Mouse (Mus musculus) lung, embryonic 15.5 days (tissue): Measurements from ENCODE around the gene Olfr649. TPM values are rescaled to one million over a fixed set of nuclear protein-coding genes. Genes with fewer than 3 reads are reported as not detected.

ENCODE experiments used
- ATAC-seq: fragments of 200-750 bp; cut with Nextera tagmentation; 2 replicates; pipeline ENCODE4 v1.8.0; 2017; ENCODE audit warnings: moderate number of reproducible peaks, borderline replicate concordance; ENCODE audit not compliant: low FRiP score, low TSS enrichment; ENCODE audit errors: extremely low read depth
- H3K27ac ChIP-seq: fragments of 300-500 bp; sonication (generic); 2 replicates; pipeline ENCODE4 v1.5.1; 2015; ENCODE audit warnings: moderate library complexity, mild to moderate bottlenecking, inconsistent platforms
- H3K27me3 ChIP-seq: fragments of 300-500 bp; sonication (generic); 2 replicates; pipeline ENCODE4 v1.6.1; 2015; ENCODE audit warnings: inconsistent platforms
- H3K36me3 ChIP-seq: fragments of 300-500 bp; sonication (generic); 2 replicates; pipeline ENCODE4 v1.6.1; 2015; ENCODE audit warnings: inconsistent platforms
- H3K4me1 ChIP-seq: fragments of 300-500 bp; sonication (generic); 2 replicates; pipeline ENCODE4 v1.6.1; 2015; ENCODE audit warnings: inconsistent platforms
- H3K4me2 ChIP-seq: fragments of 300-500 bp; sonication (generic); 2 replicates; pipeline ENCODE4 v1.6.1; 2015; ENCODE audit warnings: inconsistent platforms, mild to moderate bottlenecking, moderate library complexity
- H3K4me3 ChIP-seq: fragments of 300-500 bp; sonication (generic); 2 replicates; pipeline ENCODE4 v1.5.1; 2015; ENCODE audit warnings: mild to moderate bottlenecking, inconsistent platforms
- H3K9ac ChIP-seq: fragments of 300-500 bp; sonication (generic); 2 replicates; pipeline ENCODE4 v1.6.1; 2015; ENCODE audit warnings: inconsistent platforms
- H3K9me3 ChIP-seq: fragments of 300-500 bp; sonication (generic); 2 replicates; pipeline ENCODE4 v1.6.1; 2016; ENCODE audit warnings: inconsistent platforms
- WGBS: fragments of 180-500 bp; shearing (Covaris S2); methylation state at CpG from one replicate; pipeline ENCODE4 v1.1.7; 2015; 5-methylcytosine and 5-hydroxymethylcytosine counted together
- polyA plus RNA-seq: library from polyadenylated mRNA; unstranded; fragments of >200 nt; fragmentation: Nextera tagmentation; extraction: Ambion mirVana; gene quantifications from 2 replicates; pipeline ENCODE4 v1.2.1, GENCODE M21; 2015

Olfr649 gene
- polyA plus RNA-seq, 1 experiment from 2014 or later, result not detected

DNA sequence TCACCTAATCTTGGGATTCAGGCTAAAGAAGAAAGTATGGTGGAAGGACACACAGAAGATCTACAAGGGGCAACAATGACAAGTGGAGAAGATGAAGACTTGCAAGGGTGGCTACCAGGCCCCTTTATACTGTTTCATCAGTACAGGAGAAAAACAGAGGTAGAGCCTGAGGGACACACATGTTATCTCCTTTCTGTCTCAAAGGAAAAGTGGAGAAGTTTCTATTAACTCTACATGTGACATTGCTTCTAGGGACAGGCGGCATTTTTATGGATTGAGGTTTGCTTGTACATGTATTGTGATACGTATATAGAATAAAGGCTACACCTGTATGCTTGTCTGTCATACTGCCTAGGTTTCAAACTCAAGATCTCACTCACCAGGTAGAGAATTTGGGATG, 12.5 kb downstream of the Olfr649 start, which contains the start of gene Olfr648:
Gene Olfr648 (minus strand): TSS at position 101 of the 400 bp plus-strand sequence.
- Histone ChIP-seq H3K4me1 (no peaks in the 10 kb centered on the region), H3K36me3 (no peaks in the 10 kb centered on the region), H3K9me3 (no peaks in the 10 kb centered on the region), H3K4me2 (no peak within 1 kb of the TSS), H3K4me3 (no peak within 1 kb of the TSS), H3K9ac (no peak within 1 kb of the TSS), H3K27ac (no peak within 1 kb of the TSS), H3K27me3 (no peaks in the 10 kb centered on the region)
- WGBS, result 84% methylated on average over 2 of the region's 2 CpGs
- ATAC-seq, result no peak

GRCm38 (mm10) chr7:104179074-104179473, 16.7 kb downstream of the Olfr649 start:
- no peak for ATAC-seq
- WGBS, result 82% methylated on average over 1 of the region's 1 CpGs
- no peak overlapping the region for H3K27ac ChIP-seq
- H3K36me3 ChIP-seq, result no peaks in the 10 kb centered on the region
- H3K9me3 ChIP-seq, result no peaks in the 10 kb centered on the region
- H3K4me3 ChIP-seq, result no peak overlapping the region
- no peak overlapping the region for H3K9ac ChIP-seq
- no peaks in the 10 kb centered on the region for H3K27me3 ChIP-seq
- H3K4me2 ChIP-seq, result no peak overlapping the region
- no peaks in the 10 kb centered on the region for H3K4me1 ChIP-seq

GRCm38 (mm10) chr7:104178422-104179054, 17.2 kb downstream of the Olfr649 start:
- no peak for ATAC-seq
- Histone ChIP-seq H3K4me1 (no peaks in the 10 kb centered on the region), H3K36me3 (no peaks in the 10 kb centered on the region), H3K4me2 (no peak overlapping the region), H3K9me3 (no peaks in the 10 kb centered on the region), H3K27me3 (no peaks in the 10 kb centered on the region), H3K27ac (no peak overlapping the region), H3K4me3 (no peak overlapping the region), H3K9ac (no peak overlapping the region)
- 62% methylated on average over 5 of the region's 5 CpGs for WGBS

DNA sequence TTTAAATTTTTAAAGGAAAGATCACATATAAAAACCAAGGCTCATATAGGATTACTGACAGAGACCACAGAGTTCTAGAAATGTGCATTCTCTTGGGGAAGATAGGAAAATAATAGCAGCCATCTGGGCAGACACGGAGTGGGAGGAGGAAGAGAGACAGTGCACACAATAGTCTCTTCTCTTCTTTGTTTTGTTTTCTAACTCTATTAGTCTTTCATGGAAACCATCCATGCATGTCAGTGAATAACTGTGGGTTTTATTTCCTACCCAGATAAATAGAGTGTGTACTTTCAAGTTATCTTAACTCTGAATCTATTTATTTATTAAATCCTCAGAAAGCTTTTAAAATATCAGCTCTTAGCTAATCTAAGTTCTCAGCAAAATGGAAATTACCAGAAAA, 20.7 kb downstream of the Olfr649 start:
- ATAC-seq, result no peak
- H3K9me3 ChIP-seq, result no peaks in the 10 kb centered on the region
- no peaks in the 10 kb centered on the region for H3K27me3 ChIP-seq
- H3K4me2 ChIP-seq, result no peak overlapping the region
- WGBS, result 76% methylated on average over 1 of the region's 1 CpGs
- no peaks in the 10 kb centered on the region for H3K36me3 ChIP-seq
- H3K4me1 ChIP-seq, result no peaks in the 10 kb centered on the region
- H3K27ac ChIP-seq, result no peak overlapping the region
- no peak overlapping the region for H3K4me3 ChIP-seq
- no peak overlapping the region for H3K9ac ChIP-seq

- no peaks in the 10 kb centered on the region for H3K4me1 ChIP-seq
- H3K27ac ChIP-seq, result no peak overlapping the region
- H3K4me3 ChIP-seq, result no peak overlapping the region
- H3K9ac ChIP-seq, result no peak overlapping the region
- 42% methylated on average over 6 of the region's 6 CpGs for WGBS
- peak; percentile 59; the same call in 1 of the 2 replicates for ATAC-seq
- H3K4me2 ChIP-seq, result no peak overlapping the region
- no peaks in the 10 kb centered on the region for H3K9me3 ChIP-seq
- no peaks in the 10 kb centered on the region for H3K36me3 ChIP-seq
- H3K27me3 ChIP-seq, result no peaks in the 10 kb centered on the region
Measured at GRCm38 (mm10) chr7:104169634-104170204, 26.1 kb downstream of the Olfr649 start.

DNA sequence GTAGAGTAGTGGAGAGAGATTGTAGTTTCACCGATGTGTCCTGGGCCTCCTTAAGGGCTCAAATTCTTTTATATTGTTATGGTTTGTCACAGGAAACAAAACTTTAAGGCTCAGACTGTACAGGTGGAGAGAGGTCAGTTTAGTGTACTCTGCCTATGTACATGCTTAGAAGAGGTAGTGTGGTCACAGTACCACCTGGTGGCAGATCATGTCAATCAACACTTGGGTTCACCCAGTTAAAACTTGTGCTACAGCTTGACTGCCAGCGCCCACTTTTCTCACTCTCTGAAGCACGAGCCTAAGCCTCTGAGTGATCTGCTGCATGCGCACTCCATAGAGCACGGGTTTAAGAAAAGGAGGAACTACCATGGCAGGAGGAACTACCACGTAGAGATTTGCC, 28.7 kb downstream of the Olfr649 start:
- Histone ChIP-seq H3K4me3 (no peak overlapping the region), H3K27ac (no peak overlapping the region), H3K9me3 (no peaks in the 10 kb centered on the region), H3K36me3 (no peaks in the 10 kb centered on the region), H3K4me1 (no peaks in the 10 kb centered on the region), H3K27me3 (no peaks in the 10 kb centered on the region), H3K9ac (no peak overlapping the region), H3K4me2 (no peak overlapping the region)
- ATAC-seq, result no peak
- WGBS, result 73% methylated on average over 6 of the region's 6 CpGs

GRCm38 (mm10) chr7:104150456-104150855, 45.3 kb downstream of the Olfr649 start, which contains the start of gene Ubqlnl:
TSS of gene Ubqlnl (minus strand) at chr7:104150556.
- no peak within 1 kb of the TSS for H3K9ac ChIP-seq
- no peaks in the 10 kb centered on the region for H3K9me3 ChIP-seq
- no peak for ATAC-seq
- no peak within 1 kb of the TSS for H3K4me3 ChIP-seq
- no peaks in the 10 kb centered on the region for H3K4me1 ChIP-seq
- H3K4me2 ChIP-seq, result no peak within 1 kb of the TSS
- H3K36me3 ChIP-seq, result no peaks in the 10 kb centered on the region
- WGBS, result 79% methylated on average over 2 of the region's 2 CpGs
- no peaks in the 10 kb centered on the region for H3K27me3 ChIP-seq
- H3K27ac ChIP-seq, result no peak within 1 kb of the TSS

DNA sequence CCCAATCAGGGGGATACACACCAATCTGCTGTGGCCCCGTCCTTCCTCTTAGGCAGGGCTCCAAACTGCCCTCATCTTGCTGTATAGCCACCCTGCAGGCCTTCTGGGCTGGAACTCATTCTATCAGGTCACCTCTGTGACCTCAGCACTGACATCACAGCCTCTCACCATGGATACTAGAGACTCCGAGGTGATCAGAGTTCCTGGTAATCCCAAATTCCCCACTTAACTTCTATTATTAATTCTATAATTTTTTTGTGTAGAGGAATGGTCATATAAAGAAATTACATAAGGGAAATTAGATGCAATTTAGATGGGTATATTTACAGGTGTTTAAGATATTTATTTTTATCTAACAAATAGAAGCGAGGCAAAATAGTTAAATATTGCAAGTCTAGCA, 52.6 kb downstream of the Olfr649 start, which contains the start of gene Ubqln3:
Gene Ubqln3 (minus strand): TSS at position 101 of the 400 bp plus-strand sequence.
- Histone ChIP-seq H3K27me3 (no peaks in the 10 kb centered on the region), H3K9me3 (no peaks in the 10 kb centered on the region), H3K4me2 (no peak within 1 kb of the TSS), H3K4me1 (no peaks in the 10 kb centered on the region), H3K36me3 (no peaks in the 10 kb centered on the region), H3K9ac (no peak within 1 kb of the TSS), H3K27ac (no peak within 1 kb of the TSS), H3K4me3 (no peak within 1 kb of the TSS)
- ATAC-seq, result no peak
- 64% methylated on average over 3 of the region's 3 CpGs for WGBS

Other genes with a start within 250 kb of the Olfr649 start
- not detected in 2 replicates for gene Olfr635, start 224.8 kb downstream of the Olfr649 start, polyA plus RNA-seq
- gene Olfr638, start 197.2 kb downstream of the Olfr649 start, polyA plus RNA-seq, result not detected in 2 replicates
- not detected in 2 replicates for gene Olfr639, start 178.7 kb downstream of the Olfr649 start, polyA plus RNA-seq
- gene Olfr640, start 170.4 kb downstream of the Olfr649 start, polyA plus RNA-seq, result not detected in 2 replicates
- not detected in 2 replicates for gene Olfr641, start 160.5 kb downstream of the Olfr649 start, polyA plus RNA-seq
- gene Olfr642, start 143.3 kb downstream of the Olfr649 start, polyA plus RNA-seq, result not detected in 2 replicates
- gene 4930516K23Rik, start 134.5 kb downstream of the Olfr649 start, polyA plus RNA-seq, result not detected in 2 replicates
- gene Olfr644, start 124.1 kb downstream of the Olfr649 start, polyA plus RNA-seq, result not detected in 2 replicates
- gene Olfr645, start 110.5 kb downstream of the Olfr649 start, polyA plus RNA-seq, result not detected in 2 replicates
- not detected in 2 replicates for gene Olfr646, start 91.1 kb downstream of the Olfr649 start, polyA plus RNA-seq
- not detected in 2 replicates for gene Ubqln5, start 66.2 kb downstream of the Olfr649 start, polyA plus RNA-seq
- not detected in 2 replicates for gene Olfr643, start 58.6 kb downstream of the Olfr649 start, polyA plus RNA-seq
- not detected in 2 replicates for gene Ubqln3, start 52.7 kb downstream of the Olfr649 start, polyA plus RNA-seq
- gene Ubqlnl, start 45.4 kb downstream of the Olfr649 start, polyA plus RNA-seq, result not detected in 2 replicates
- gene Olfm5, start 31.2 kb downstream of the Olfr649 start, polyA plus RNA-seq, result not detected in 2 replicates
- 0.12 and 0.20 TPM in 2 replicates for gene Olfr648, start 12.6 kb downstream of the Olfr649 start, polyA plus RNA-seq
- gene Trim6, start 22.8 kb upstream of the Olfr649 start, polyA plus RNA-seq, result 0.75 and 0.98 TPM in 2 replicates
- gene Trim34a, start 48.5 kb upstream of the Olfr649 start, polyA plus RNA-seq, result 1.9 and 2.3 TPM in 2 replicates
- gene Trim5, start 92.1 kb upstream of the Olfr649 start, polyA plus RNA-seq, result 0.26 and 0.31 TPM in 2 replicates
- 4.2 and 5.6 TPM in 2 replicates for gene Trim12a, start 119.5 kb upstream of the Olfr649 start, polyA plus RNA-seq
- 0.10 TPM in 1 of 2 replicates, not detected in the other for gene Trim34b, start 133.5 kb upstream of the Olfr649 start, polyA plus RNA-seq
- 2.0 and 2.3 TPM in 2 replicates for gene Trim12c, start 157.4 kb upstream of the Olfr649 start, polyA plus RNA-seq
- gene Trim30b, start 173.9 kb upstream of the Olfr649 start, polyA plus RNA-seq, result 0.09 TPM in 2 replicates
- 0.22 and 0.26 TPM in 2 replicates for gene Trim30c, start 204.9 kb upstream of the Olfr649 start, polyA plus RNA-seq